Mouse (Mus musculus) lung, postnatal 0 days (tissue): ENCODE results near the gene Prcc.
"Not testable (repeated sequence)": the region's sequence is repeated elsewhere in the genome, so short reads cannot be mapped to it uniquely, and the experiment has no call there.

Source experiments
- CTCF ChIP-seq: IDR thresholded peaks from 2 replicates; pipeline ENCODE4 v1.5.1; 2016; ENCODE audit warnings: antibody characterized with exemption, mild to moderate bottlenecking
- EP300 ChIP-seq: IDR thresholded peaks from 2 replicates; pipeline ENCODE4 v1.6.1; 2016; ENCODE audit warnings: antibody characterized with exemption, mild to moderate bottlenecking, control low read depth

DNA sequence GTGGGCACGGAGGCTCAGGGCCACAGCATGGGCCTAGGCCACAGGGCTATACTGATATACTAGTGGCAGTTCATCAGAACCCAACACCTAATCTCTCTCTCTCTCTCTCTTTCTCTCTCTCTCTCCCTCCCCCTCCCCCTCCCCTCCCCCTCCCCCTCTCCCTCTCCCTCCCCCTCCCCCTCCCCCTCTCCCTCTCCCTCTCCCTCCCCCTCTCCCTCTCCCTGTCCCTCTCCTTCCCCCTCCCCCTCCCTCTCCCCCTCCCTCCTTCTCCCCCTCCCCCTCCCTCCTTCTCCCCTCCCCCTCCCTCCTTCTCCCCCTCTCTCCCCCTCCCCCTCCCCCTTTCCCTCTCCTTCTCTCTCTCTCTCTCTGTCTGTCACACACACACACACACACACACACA, 61.2 kb downstream of the Prcc start, which contains the start of gene Pear1:
- TF ChIP-seq EP300, CTCF: not testable (repeated sequence)
